Mouse (Mus musculus) ES-Bruce4 (cell line): ENCODE results near the gene Ccdc12. TPM values are rescaled to one million over a fixed set of nuclear protein-coding genes. Genes with fewer than 3 reads are reported as not detected.

Experiments used
- H3K27ac ChIP-seq: 2 replicates; pipeline ENCODE4 v1.5.1; 2012; ENCODE audit warnings: low read length, inconsistent platforms; ENCODE audit not compliant: insufficient read depth
- H3K27me3 ChIP-seq: 2 replicates; pipeline ENCODE4 v1.6.1; 2012; ENCODE audit warnings: mild to moderate bottlenecking, low read length, inconsistent platforms; ENCODE audit not compliant: control insufficient read depth, poor library complexity, insufficient read depth, severe bottlenecking
- H3K36me3 ChIP-seq: 2 replicates; pipeline ENCODE4 v1.6.1; 2012; ENCODE audit warnings: inconsistent platforms, mild to moderate bottlenecking, low read length, moderate library complexity; ENCODE audit not compliant: control insufficient read depth, poor library complexity, insufficient read depth, severe bottlenecking
- H3K4me1 ChIP-seq: one replicate; pipeline ENCODE4 v1.8.1; 2011; ENCODE audit warnings: low read length; ENCODE audit not compliant: control insufficient read depth, insufficient read depth
- H3K4me3 ChIP-seq: 2 replicates; pipeline ENCODE4 v1.5.1; 2011; ENCODE audit warnings: low read depth, mild to moderate bottlenecking, low read length
- H3K9ac ChIP-seq: 2 replicates; pipeline ENCODE4 v1.6.1; 2012; ENCODE audit warnings: low read depth, mild to moderate bottlenecking, inconsistent platforms; ENCODE audit not compliant: poor library complexity, severe bottlenecking
- H3K9me3 ChIP-seq: replicated peaks from 2 replicates; pipeline ENCODE4 v1.6.1; 2012; ENCODE audit warnings: mild to moderate bottlenecking, low read length, inconsistent platforms; ENCODE audit not compliant: control insufficient read depth, poor library complexity, insufficient read depth, severe bottlenecking
- CTCF ChIP-seq: IDR thresholded peaks from one replicate; pipeline ENCODE4 v1.8.1; 2011; ENCODE audit warnings: low read depth, low read length
- EP300 ChIP-seq: IDR thresholded peaks from 2 replicates; pipeline ENCODE4 v1.6.1; 2011; ENCODE audit warnings: low read depth, low read length; ENCODE audit not compliant: insufficient read depth
- POLR2A ChIP-seq: IDR thresholded peaks from one replicate; pipeline ENCODE4 v1.8.1; 2011; ENCODE audit warnings: low read length; ENCODE audit not compliant: insufficient read depth
- polyA plus RNA-seq: library from polyadenylated mRNA; stranded (reverse); fragments of >200 nt; gene quantifications from 2 replicates; pipeline ENCODE4 v1.2.4, GENCODE M21; 2011; ENCODE audit warnings: low read depth; ENCODE audit not compliant: missing spikeins, insufficient read depth, insufficient read length

Gene Ccdc12
- polyA plus RNA-seq, 1 experiment = 33.5 TPM

DNA sequence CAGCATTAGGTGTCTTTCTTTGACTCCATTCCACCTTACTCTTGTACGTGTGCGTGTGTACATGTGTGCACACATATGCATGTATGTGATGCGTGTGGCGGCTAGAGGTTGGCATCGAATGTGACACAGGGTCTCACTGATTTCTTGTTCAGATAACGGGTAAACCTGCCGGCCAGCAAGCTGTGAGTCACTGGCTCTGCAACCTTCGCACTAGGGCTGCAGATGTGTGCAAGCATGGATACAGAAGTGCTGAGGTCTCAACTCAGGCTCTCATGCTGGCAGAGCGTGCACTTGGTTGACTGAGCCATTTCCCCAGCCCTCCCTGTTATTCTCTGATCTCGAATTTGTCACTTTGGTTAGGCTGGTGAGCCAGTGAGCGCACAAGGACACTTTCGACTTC, 3.2 kb downstream of the Ccdc12 start:
- H3K9ac ChIP-seq = no peak overlapping the region
- TF ChIP-seq POLR2A = no peak
- TF ChIP-seq CTCF = no peak
- no peak for TF ChIP-seq EP300
- no peaks in the 10 kb centered on the region for H3K36me3 ChIP-seq
- H3K27ac ChIP-seq = no peak overlapping the region
- H3K4me1 ChIP-seq = no peaks in the 10 kb centered on the region
- H3K9me3 ChIP-seq = no peaks in the 10 kb centered on the region
- no peaks in the 10 kb centered on the region for H3K27me3 ChIP-seq
- H3K4me3 ChIP-seq = no peak overlapping the region

DNA sequence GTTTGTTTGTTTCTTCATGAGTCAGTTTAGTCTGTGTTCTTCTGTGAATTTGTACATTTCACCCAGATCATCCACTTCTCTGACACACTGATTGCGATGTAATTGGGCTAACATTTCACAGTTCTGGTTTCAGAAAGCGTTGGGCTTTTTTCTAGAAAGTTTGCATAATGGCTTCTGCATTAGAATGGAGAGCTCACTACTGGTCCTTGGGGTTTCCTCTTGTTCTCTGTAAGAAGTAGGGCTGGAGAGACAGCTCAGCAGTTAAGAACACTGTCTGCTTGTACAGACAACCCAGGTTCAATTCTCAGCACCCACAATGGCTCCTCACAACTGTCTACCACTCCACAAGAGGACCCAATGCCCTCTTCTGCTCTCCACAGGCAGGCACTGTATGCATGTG, 3.9 kb downstream of the Ccdc12 start:
- TF ChIP-seq EP300 (no peak), CTCF (no peak), POLR2A (no peak)
- Histone ChIP-seq H3K36me3 (no peaks in the 10 kb centered on the region), H3K4me1 (no peaks in the 10 kb centered on the region), H3K9me3 (no peaks in the 10 kb centered on the region), H3K4me3 (no peak overlapping the region), H3K9ac (no peak overlapping the region), H3K27ac (peak overlapping the region; percentile 46; the same call in 1 of the 2 replicates), H3K27me3 (no peaks in the 10 kb centered on the region)

DNA sequence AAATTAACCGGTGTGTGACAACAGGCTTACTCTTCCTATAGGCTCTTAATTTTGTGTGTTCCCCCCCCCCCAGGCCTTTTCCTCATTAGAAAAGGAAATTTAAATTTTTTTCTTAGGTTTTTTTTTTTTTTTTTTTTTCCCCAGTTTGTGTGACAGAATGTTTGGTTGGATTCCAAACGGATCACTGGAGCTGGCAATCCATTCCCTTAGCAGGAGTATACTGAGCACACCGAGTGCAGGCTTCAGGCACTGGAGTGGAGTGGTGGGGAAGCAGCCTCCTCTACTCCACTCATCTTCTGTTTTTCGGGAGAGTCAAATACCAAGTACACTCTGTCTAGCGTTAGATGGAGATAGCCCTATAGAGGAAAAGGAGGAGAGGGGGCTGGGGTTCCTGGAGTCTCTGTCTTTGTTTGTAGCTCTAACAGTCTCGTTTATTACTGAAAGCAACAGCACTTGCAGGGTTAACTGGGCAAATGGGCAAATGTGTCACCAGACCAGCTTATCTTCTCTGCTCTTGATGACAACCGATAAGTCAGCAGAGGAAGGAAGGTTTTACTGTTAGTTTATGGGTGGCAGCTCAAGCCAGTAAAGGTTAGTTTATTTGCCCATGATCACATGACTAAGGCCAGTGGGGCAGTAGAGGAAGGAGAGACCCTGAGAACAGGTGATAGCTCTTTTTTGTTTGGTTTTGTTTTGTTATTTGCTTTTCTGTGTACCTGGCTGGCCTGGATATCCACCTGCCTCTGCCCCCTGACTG, 4.7 kb downstream of the Ccdc12 start:
- Histone ChIP-seq H3K9ac (no peak overlapping the region), H3K27ac (no peak overlapping the region), H3K4me1 (no peaks in the 10 kb centered on the region), H3K27me3 (no peaks in the 10 kb centered on the region), H3K36me3 (no peaks in the 10 kb centered on the region), H3K9me3 (no peaks in the 10 kb centered on the region), H3K4me3 (no peak overlapping the region)
- no peak for TF ChIP-seq EP300
- no peak for TF ChIP-seq CTCF
- no peak for TF ChIP-seq POLR2A

DNA sequence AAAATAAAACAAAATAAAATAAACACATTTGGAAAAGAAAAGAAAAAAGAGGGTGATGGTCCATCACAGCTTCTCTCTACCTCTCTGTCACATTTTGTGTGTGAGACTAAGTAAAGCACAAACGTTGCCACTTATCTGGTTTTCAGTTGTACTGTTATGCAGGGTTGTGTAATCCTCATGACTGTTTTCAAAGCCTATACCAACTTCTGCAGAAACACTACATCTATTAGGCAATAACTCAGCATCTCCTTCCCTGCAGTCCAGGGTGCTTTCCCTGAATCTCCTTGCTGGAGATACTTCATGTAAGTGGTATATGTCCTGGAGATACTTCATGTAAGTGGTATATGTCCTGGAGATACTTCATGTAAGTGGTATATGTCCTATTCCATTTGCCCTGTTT, 6.5 kb downstream of the Ccdc12 start:
- TF ChIP-seq EP300 (no peak), CTCF (no peak), POLR2A (no peak)
- Histone ChIP-seq H3K4me1 (no peaks in the 10 kb centered on the region), H3K27me3 (no peaks in the 10 kb centered on the region), H3K4me3 (no peak overlapping the region), H3K9me3 (no peaks in the 10 kb centered on the region), H3K36me3 (no peaks in the 10 kb centered on the region), H3K9ac (no peak overlapping the region), H3K27ac (no peak overlapping the region)

DNA sequence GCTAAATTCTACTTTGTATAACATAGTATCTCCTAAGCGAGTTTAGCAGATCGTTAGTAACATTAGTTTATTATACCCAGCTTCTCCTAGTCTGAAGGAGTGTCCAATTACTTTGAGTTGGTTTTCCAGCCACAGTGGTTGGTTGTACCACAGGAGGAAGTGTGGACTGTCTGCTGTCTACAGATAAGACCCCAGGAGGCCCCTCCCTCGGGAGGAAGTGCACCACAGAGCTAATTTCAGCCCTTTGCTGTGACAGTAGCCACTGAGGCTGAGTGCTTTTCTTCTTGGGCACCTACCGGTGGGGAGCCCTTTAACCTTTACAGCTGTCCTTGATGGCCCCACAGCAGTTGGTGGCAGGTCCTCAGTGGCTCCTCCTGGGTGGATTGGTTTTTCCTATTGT, 9.6 kb downstream of the Ccdc12 start:
- no peaks in the 10 kb centered on the region for H3K4me1 ChIP-seq
- H3K4me3 ChIP-seq = no peak overlapping the region
- no peak overlapping the region for H3K27ac ChIP-seq
- H3K9ac ChIP-seq = no peak overlapping the region
- no peak for TF ChIP-seq POLR2A
- no peak for TF ChIP-seq CTCF
- H3K9me3 ChIP-seq = no peaks in the 10 kb centered on the region
- no peaks in the 10 kb centered on the region for H3K27me3 ChIP-seq
- no peaks in the 10 kb centered on the region for H3K36me3 ChIP-seq

DNA sequence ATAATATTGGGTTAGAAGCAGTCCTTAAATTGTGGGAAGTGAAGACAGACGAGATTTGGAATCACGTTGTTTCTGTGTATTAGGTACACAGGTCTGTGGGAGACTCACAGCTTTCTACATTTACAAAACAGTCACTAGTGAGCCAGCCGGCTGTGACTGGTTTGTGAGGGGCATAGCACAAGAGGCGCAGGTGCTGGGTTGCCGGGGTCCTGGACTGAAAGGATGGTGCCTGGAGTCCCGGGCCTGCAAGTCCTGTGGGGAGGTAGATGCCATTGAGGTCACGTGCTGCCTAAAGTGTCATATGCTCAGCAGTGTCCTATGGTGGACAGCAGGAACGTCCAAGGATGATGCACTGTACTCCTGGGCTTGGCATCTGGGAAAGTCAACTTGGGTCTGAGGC, 10.1 kb downstream of the Ccdc12 start:
- Histone ChIP-seq H3K9ac (no peak overlapping the region), H3K27ac (no peak overlapping the region), H3K4me3 (no peak overlapping the region), H3K9me3 (no peaks in the 10 kb centered on the region), H3K27me3 (no peaks in the 10 kb centered on the region), H3K4me1 (no peaks in the 10 kb centered on the region), H3K36me3 (no peaks in the 10 kb centered on the region)
- TF ChIP-seq EP300 (no peak), POLR2A (no peak), CTCF (no peak)
